Mouse (Mus musculus): ENCODE results near the gene Avpr2. TPM values are rescaled to one million over a fixed set of nuclear protein-coding genes. Genes with fewer than 3 reads are reported as not detected.
A peak's percentile ranks its signal among the peaks of the same experiment; 100 is the strongest.

Gene Avpr2
- not detected in 2 replicates for polyA plus RNA-seq (2012; rRNA removed)

DNA sequence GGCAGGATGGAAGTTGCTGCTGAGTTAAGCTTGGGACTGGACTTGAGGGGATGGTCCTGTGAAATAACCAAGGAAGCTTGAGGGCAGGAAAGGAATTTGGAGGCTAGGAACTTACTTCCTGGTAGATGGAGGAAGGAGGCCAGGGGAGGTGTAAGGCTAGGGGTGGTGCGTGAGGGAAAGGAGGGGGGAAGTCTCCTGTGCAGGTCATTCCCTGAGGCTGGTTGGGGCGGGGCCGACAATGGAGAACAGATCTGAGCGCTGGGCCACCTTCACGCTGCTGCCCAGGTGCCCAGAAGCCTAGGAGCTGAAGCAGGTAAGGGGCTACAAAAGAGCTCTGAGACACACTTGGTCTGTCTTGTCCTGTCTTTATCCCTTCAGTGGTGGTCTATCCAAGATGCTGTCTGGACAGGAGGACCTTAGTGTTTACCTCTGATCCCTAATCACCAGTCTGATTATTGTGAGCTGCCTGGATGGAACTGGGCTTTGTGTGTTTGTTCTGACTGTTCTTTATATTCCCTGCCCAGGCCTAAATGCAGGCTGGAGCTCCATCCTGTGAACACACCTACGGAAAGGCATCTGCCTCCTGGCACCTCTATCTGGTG, at the start of gene Avpr2:
Avpr2 (plus strand) TSS at position 552 of the 602 bp plus-strand sequence.
- no peak for DNase-seq (ENCODE audit: low read depth)
- TF ChIP-seq CTCF (IDR thresholded peaks at IDR 0.05; ENCODE audit: borderline replicate concordance, extremely low read depth, insufficient read depth, insufficient read length): no peak
- no peak for TF ChIP-seq POLR2A (IDR thresholded peaks at IDR 0.05; ENCODE audit: borderline replicate concordance, extremely low read depth, insufficient read depth, insufficient read length, poor library complexity, severe bottlenecking)

DNA sequence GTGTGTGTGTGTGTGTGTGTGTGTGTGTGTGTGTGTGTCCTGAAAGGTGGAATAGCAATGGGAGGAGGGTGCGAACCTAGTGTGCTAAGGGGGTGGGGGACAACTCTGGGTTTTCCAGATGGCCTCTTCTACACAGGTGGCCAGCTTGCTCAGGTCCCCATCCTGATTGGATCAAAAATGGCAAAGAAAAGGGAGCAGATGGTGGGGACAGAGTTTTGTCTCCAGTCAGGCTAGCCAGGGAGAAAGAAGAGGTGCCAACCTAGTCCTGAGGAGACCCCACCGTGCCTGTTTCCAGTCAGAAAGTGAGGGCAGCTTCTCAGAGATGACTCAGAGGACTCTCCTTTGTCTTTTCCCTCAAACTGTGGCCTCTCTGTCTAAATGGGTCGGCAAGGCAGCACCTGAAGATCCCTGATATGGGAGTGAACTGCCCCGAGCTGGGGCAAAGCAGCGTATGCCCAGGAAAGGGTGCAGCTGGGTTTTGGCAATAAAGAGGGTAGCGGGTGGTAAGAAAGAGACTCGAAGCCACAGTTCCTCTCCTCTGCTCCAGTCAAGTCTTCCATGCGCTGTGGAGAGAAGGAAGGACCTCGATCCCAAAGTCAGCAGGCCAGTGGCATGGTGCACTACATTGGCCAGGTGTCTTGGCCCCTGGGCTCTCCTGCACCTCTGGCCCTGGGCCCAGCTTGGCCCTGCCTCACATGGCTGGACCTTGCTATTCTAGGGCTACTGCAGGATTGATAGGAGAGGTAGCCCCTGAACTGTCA, 37.4 kb upstream of the Avpr2 start:
- DNase-seq (ENCODE audit: low read depth): peak; percentile 31

DNA sequence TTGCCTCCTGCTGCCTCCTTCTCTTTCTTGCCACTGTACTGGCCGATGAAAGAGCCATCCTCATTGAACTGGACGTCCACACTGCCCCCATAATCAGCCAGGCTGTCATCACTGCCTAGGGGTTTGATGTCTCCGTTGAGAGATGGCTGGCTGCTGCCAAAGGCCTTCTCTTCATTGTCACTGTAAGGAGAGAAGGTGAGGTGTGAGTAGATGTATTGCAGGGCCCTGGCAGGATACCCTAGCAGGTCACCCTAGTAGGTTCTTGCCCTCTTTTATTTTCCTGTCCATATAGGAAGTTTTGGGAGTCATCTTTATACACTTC, 36.9 kb upstream of the Avpr2 start:
- no peak for TF ChIP-seq CTCF (IDR thresholded peaks at IDR 0.05; ENCODE audit: borderline replicate concordance, extremely low read depth, insufficient read depth, insufficient read length)
- TF ChIP-seq POLR2A (IDR thresholded peaks at IDR 0.05; ENCODE audit: borderline replicate concordance, extremely low read depth, insufficient read depth, insufficient read length, poor library complexity, severe bottlenecking): no peak

More for the DNA sequence above, 37.4 kb upstream of the Avpr2 start:
- TF ChIP-seq CTCF (IDR thresholded peaks at IDR 0.05; ENCODE audit: borderline replicate concordance, extremely low read depth, insufficient read depth, insufficient read length): no peak
- no peak for TF ChIP-seq POLR2A (IDR thresholded peaks at IDR 0.05; ENCODE audit: borderline replicate concordance, extremely low read depth, insufficient read depth, insufficient read length, poor library complexity, severe bottlenecking)

DNA sequence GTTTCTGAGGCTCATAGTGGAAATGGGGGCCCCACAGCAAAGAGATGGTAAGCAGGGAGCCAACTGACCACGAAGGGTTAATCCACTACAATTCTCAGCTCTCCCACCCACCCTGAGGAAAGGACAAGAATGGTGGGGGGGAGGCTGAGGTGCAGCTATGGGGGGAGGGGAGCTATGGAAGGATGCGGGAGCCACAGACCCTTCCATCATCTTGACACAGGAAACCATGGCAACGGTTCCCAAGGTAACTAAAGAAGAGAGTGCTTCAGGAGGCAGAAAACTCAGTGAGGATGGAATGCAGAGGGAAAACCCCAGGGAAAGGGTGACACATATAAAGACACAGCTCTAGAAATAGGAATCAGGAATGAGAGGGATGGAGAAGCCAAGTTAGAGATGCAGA, 27.2 kb upstream of the Avpr2 start:
- peak; percentile 90 for DNase-seq (ENCODE audit: low read depth)
- TF ChIP-seq POLR2A (IDR thresholded peaks at IDR 0.05; ENCODE audit: borderline replicate concordance, extremely low read depth, insufficient read depth, insufficient read length, poor library complexity, severe bottlenecking): no peak
- no peak for TF ChIP-seq CTCF (IDR thresholded peaks at IDR 0.05; ENCODE audit: borderline replicate concordance, extremely low read depth, insufficient read depth, insufficient read length)

More for the DNA sequence above, 36.9 kb upstream of the Avpr2 start:
- no peak for DNase-seq (ENCODE audit: low read depth)

DNA sequence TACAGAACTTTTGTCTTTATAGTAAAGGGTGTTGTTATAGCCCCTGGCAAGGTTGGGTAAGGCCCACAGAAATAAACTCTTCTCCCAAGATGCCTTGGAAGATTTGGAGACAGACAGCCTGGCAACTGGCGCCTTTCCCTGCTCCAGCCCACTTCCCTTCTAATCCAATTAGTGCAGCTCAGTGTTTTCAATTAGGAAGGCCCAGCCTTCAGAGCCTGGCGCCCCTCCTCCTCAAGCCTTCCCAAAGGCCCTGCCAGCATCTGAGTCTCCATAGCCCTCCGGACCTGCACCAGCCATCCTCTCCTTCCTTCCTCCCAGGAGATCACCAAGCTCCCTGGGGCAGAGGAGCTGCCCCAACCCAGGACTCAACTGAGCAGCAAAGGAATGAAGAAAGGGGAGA, 24.6 kb upstream of the Avpr2 start:
- TF ChIP-seq CTCF (IDR thresholded peaks at IDR 0.05; ENCODE audit: borderline replicate concordance, extremely low read depth, insufficient read depth, insufficient read length) (no peak), POLR2A (IDR thresholded peaks at IDR 0.05; ENCODE audit: borderline replicate concordance, extremely low read depth, insufficient read depth, insufficient read length, poor library complexity, severe bottlenecking) (no peak)
- DNase-seq (ENCODE audit: low read depth): peak; percentile 87

DNA sequence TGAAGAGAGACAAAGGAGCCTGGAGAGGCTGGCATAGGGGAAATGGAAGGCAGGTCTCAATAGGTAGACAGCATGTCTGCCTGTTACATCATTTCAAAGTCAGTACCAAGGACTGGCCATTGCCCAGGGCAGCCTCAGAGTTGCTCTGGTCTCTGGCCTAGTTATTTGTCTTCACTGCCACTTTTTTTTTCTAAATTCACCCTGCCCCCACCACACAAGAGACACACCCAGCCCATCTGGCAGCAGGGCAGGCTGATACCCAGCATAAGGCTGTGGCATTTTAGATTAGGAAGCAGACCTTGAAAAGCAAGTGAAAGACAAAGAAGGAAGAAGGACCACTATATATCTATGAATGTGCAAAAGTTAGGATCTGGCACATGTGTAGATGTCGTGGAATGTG, 24.1 kb upstream of the Avpr2 start:
- TF ChIP-seq CTCF (IDR thresholded peaks at IDR 0.05; ENCODE audit: borderline replicate concordance, extremely low read depth, insufficient read depth, insufficient read length) (no peak), POLR2A (IDR thresholded peaks at IDR 0.05; ENCODE audit: borderline replicate concordance, extremely low read depth, insufficient read depth, insufficient read length, poor library complexity, severe bottlenecking) (no peak)
- DNase-seq (ENCODE audit: low read depth): peak; percentile 48

DNA sequence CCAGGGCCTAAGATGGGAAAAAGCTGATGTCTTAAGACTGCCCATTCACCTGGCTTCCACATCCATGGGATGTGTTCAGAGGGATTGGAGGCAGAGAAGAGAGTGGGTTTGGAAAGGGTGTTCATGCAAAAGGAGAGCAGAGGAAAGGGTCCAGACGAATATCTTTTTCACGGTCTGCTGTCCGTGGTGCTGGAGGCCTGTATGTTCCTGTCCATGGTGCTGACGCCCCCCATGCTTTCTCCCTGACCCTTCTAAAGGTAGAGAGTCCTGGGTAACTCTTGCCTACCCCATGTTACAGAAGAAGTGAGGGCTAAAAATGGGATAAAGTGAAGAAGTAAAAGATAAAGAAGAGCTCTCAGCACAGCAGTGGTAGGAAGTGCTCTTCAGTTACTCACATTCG, 22.6 kb upstream of the Avpr2 start:
- TF ChIP-seq POLR2A (IDR thresholded peaks at IDR 0.05; ENCODE audit: borderline replicate concordance, extremely low read depth, insufficient read depth, insufficient read length, poor library complexity, severe bottlenecking) (no peak), CTCF (IDR thresholded peaks at IDR 0.05; ENCODE audit: borderline replicate concordance, extremely low read depth, insufficient read depth, insufficient read length) (no peak)
- DNase-seq (ENCODE audit: low read depth): no peak

DNA sequence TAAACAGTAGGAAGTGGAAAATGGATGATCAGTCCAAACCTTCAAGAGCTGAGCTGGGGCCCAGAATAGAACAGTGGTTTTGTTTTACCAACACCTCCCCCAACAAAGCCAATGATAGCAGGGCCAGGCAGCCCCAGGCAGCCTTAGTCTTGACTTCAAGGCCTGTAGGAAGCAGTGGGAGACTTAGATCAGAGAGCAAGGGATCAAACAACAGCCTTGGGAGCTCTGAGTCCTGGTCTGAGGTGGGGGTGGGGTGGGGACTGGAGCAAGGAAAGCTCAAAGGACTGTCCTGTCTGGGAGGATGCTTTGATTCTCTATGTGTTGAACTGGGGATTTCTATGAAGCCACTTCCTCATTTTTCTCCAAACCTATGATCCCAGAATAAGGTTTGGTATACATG, 20.4 kb upstream of the Avpr2 start:
- DNase-seq (ENCODE audit: low read depth): peak; percentile 54
- TF ChIP-seq POLR2A (IDR thresholded peaks at IDR 0.05; ENCODE audit: borderline replicate concordance, extremely low read depth, insufficient read depth, insufficient read length, poor library complexity, severe bottlenecking): no peak
- no peak for TF ChIP-seq CTCF (IDR thresholded peaks at IDR 0.05; ENCODE audit: borderline replicate concordance, extremely low read depth, insufficient read depth, insufficient read length)

DNA sequence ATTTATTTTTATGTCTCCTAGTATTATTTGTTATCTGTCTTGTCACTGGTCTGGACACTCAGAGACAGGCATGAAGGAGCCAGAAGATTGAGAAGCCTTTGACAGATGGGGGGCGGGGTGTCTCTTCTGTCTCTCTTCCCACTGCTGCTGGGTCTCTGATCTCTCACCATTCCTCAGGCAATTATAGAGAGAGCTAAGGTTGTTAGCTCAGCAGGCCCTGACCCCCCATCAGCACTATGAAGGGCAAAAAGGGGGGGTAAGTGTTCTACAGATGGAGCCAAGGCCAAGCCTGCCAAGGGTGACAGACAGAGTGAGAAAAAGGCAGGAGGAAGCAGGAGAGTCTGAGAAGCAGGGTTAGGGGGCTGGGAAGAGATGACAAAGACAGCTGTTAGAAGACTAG, 19.9 kb upstream of the Avpr2 start:
- no peak for TF ChIP-seq CTCF (IDR thresholded peaks at IDR 0.05; ENCODE audit: borderline replicate concordance, extremely low read depth, insufficient read depth, insufficient read length)
- no peak for TF ChIP-seq POLR2A (IDR thresholded peaks at IDR 0.05; ENCODE audit: borderline replicate concordance, extremely low read depth, insufficient read depth, insufficient read length, poor library complexity, severe bottlenecking)
- peak; percentile 66 for DNase-seq (ENCODE audit: low read depth)

DNA sequence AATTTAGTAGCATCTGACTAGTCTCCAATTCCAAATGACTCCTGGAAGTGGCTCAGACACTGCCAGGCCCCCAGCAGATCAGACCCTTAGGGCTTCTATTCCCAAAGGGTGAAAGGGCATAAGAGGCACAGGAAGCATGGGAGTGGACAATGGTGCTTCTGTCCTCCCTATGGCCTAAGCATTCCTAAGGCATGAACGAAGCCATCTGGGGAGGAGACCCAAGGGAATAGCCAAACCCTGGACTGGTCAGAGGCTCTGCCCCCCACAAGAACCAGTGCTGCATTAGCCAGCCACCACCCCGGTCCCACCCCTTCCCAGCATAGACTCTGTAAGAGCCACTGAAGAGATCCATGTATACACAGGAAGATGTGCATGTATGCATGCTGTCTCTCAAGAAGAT, 16.0 kb upstream of the Avpr2 start:
- DNase-seq (ENCODE audit: low read depth): no peak
- no peak for TF ChIP-seq CTCF (IDR thresholded peaks at IDR 0.05; ENCODE audit: borderline replicate concordance, extremely low read depth, insufficient read depth, insufficient read length)
- TF ChIP-seq POLR2A (IDR thresholded peaks at IDR 0.05; ENCODE audit: borderline replicate concordance, extremely low read depth, insufficient read depth, insufficient read length, poor library complexity, severe bottlenecking): no peak

DNA sequence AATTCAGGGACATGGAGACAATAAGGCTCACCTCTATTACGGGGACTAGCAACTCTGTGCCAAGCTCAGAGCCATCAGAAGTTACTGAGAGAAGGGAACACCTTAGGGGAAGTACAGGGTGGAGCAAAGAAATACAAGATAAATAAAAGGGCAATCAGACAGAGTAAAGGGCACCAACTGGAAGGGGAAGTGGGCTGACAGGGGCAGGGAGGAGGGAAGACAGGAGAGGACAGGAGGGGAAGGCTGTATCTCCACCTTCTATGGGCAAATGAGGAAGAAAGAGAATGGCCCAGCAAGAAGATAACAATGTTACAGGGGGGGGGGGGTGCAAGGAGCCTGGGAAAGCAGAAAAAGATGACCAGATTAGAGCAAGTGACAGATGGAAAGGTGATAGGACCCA, 14.9 kb upstream of the Avpr2 start:
- DNase-seq (ENCODE audit: low read depth): no peak
- TF ChIP-seq CTCF (IDR thresholded peaks at IDR 0.05; ENCODE audit: borderline replicate concordance, extremely low read depth, insufficient read depth, insufficient read length): no peak
- TF ChIP-seq POLR2A (IDR thresholded peaks at IDR 0.05; ENCODE audit: borderline replicate concordance, extremely low read depth, insufficient read depth, insufficient read length, poor library complexity, severe bottlenecking): no peak

All from brain, embryonic 14.5 days (tissue).